Mouse (Mus musculus) forebrain, postnatal 0 days (tissue): Measurements from ENCODE around the gene F11. TPM values are rescaled to one million over a fixed set of nuclear protein-coding genes. Genes with fewer than 3 reads are reported as not detected.

Experiments used
- ATAC-seq: fragments of 200-750 bp; cut with Nextera tagmentation; 2 replicates; pipeline ENCODE4 v1.8.0; 2017; ENCODE audit warnings: mild to moderate bottlenecking, moderate library complexity
- DNase-seq: peaks from one replicate; pipeline ENCODE4 v3.0.0-alpha.2; 2015
- H3K27ac ChIP-seq: fragments of 300-500 bp; sonication (generic); 2 replicates; pipeline ENCODE4 v1.5.1; 2014; ENCODE audit warnings: low read depth, mild to moderate bottlenecking, antibody characterized with exemption, low read length, moderate library complexity, mixed read lengths
- H3K27me3 ChIP-seq: fragments of 300-500 bp; sonication (generic); 2 replicates; pipeline ENCODE4 v1.6.1; 2014; ENCODE audit warnings: mild to moderate bottlenecking, low read length, mixed read lengths; ENCODE audit not compliant: insufficient read depth
- H3K36me3 ChIP-seq: fragments of 300-500 bp; sonication (generic); 2 replicates; pipeline ENCODE4 v1.6.1; 2014; ENCODE audit warnings: mild to moderate bottlenecking, moderate library complexity; ENCODE audit not compliant: insufficient read depth
- H3K4me1 ChIP-seq: fragments of 300-500 bp; sonication (generic); 2 replicates; pipeline ENCODE4 v1.6.1; 2014; ENCODE audit warnings: antibody characterized with exemption; ENCODE audit not compliant: insufficient read depth
- H3K4me2 ChIP-seq: fragments of 300-500 bp; sonication (generic); 2 replicates; pipeline ENCODE4 v1.6.1; 2014; ENCODE audit warnings: low read depth, mild to moderate bottlenecking, moderate library complexity
- H3K4me3 ChIP-seq: fragments of 300-500 bp; sonication (generic); 2 replicates; pipeline ENCODE4 v1.5.1; 2014; ENCODE audit warnings: low read depth, low read length, mixed read lengths
- H3K9ac ChIP-seq: fragments of 300-500 bp; sonication (generic); 2 replicates; pipeline ENCODE4 v1.6.1; 2014; ENCODE audit warnings: mild to moderate bottlenecking
- H3K9me3 ChIP-seq: fragments of 300-500 bp; sonication (generic); 2 replicates; pipeline ENCODE4 v1.6.1; 2016; ENCODE audit warnings: low read length
- CTCF ChIP-seq: sonication (generic); IDR thresholded peaks from 2 replicates; pipeline ENCODE4 v1.5.1; 2016; ENCODE audit warnings: antibody characterized with exemption, control low read depth, low read depth
- WGBS: fragments of 180-500 bp; shearing (Covaris S2); extraction: QIAGEN DNeasy Blood & Tissue Kit; methylation state at CpG from one replicate; pipeline ENCODE4 v1.1.7; 2014; 5-methylcytosine and 5-hydroxymethylcytosine counted together
- polyA plus RNA-seq: library from polyadenylated mRNA; unstranded; fragments of >200 nt; fragmentation: Nextera tagmentation; extraction: Ambion mirVana; gene quantifications from 2 replicates; pipeline ENCODE4 v1.2.1, GENCODE M21; 2015
- total RNA-seq: library from RNA; depleted of rRNA; stranded (reverse); fragments of >200 nt; gene quantifications from 2 replicates; pipeline ENCODE4 v1.2.3, GENCODE M21; 2014

Gene F11
- total and polyA plus RNA-seq, 2 experiments from 2014 or later, result not detected

DNA sequence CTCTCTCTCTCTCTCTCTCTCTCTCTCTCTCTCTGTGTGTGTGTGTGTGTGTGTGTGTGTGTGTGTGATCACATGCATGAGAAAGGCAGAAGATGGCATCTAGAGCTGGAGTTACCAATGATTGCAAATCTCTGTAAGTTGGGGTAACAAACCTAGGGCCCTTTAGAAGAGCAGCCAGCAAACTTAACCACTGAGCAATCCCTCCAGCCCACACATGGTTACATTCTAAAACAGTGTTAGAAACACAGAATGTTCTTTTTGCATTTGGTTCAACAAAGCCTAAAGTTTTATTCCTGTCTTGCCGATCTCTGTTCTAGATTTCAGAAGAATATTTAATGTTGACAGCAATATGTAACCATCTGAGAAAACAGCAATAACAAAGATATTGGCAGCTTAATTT is 8.2 kb downstream of the F11 start:
- WGBS, result 80% methylated on average over 1 of the region's 1 CpGs
- TF ChIP-seq CTCF, result no peak
- no peak overlapping the region for H3K9ac ChIP-seq
- H3K27me3 ChIP-seq, result no peaks in the 10 kb centered on the region
- H3K4me1 ChIP-seq, result no peaks in the 10 kb centered on the region
- no peak overlapping the region for H3K4me3 ChIP-seq
- H3K4me2 ChIP-seq, result no peak overlapping the region
- H3K9me3 ChIP-seq, result no peaks in the 10 kb centered on the region
- H3K27ac ChIP-seq, result no peak overlapping the region
- no peak for DNase-seq
- H3K36me3 ChIP-seq, result no peaks in the 10 kb centered on the region
- no peak for ATAC-seq

DNA sequence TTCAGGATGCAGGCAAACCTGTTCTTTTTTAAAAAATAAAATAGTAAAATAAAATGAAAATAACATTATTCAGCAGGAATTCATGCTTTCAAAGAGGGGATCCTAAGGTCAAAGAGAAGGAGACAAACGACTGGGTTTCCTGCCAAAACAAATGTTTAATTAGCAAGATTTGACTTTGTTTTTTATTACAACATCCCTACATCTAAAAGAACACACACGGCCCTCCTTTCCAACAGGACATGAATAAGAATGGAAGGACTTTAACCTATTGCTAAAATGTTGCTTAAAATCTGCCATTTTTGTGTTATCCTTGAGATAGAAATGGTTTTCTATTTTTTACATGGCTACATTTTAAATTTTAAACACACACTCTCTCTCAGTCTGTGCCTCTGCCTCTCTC is 8.7 kb downstream of the F11 start:
- no peak for ATAC-seq

DNA sequence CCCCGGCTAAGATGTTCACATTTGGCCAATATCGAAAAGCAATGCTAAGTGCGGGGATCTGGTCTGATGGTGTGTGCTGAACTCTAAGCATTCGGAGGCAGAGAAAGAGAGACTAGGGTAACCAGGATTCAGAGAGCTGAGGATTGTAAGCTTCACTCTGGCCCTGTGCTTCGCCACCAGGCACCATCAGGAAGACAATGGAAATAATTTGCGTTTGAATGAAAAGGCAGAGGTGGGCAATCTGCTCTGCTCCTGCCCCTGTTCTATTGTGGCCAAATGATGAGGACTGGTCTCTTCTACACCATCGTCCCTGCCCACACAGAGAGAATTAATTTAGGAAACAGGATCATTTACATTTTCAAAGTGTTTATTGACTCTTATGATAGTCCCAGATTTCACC is 15.5 kb downstream of the F11 start:
- TF ChIP-seq CTCF, result no peak
- Histone ChIP-seq H3K4me1 (no peaks in the 10 kb centered on the region), H3K27me3 (no peaks in the 10 kb centered on the region), H3K36me3 (no peaks in the 10 kb centered on the region), H3K9me3 (no peaks in the 10 kb centered on the region), H3K27ac (no peak overlapping the region), H3K4me2 (no peak overlapping the region), H3K4me3 (no peak overlapping the region), H3K9ac (no peak overlapping the region)
- DNase-seq (no peak), ATAC-seq (no peak)
- WGBS, result 31% methylated on average over 7 of the region's 7 CpGs

More for the DNA sequence above, 8.7 kb downstream of the F11 start:
- WGBS, result 30% methylated on average over 2 of the region's 2 CpGs
- H3K9ac ChIP-seq, result no peak overlapping the region
- H3K4me3 ChIP-seq, result no peak overlapping the region
- no peak for TF ChIP-seq CTCF
- no peaks in the 10 kb centered on the region for H3K36me3 ChIP-seq
- no peak overlapping the region for H3K27ac ChIP-seq
- H3K27me3 ChIP-seq, result no peaks in the 10 kb centered on the region
- no peak overlapping the region for H3K4me2 ChIP-seq
- no peak for DNase-seq
- no peaks in the 10 kb centered on the region for H3K4me1 ChIP-seq
- no peaks in the 10 kb centered on the region for H3K9me3 ChIP-seq

DNA sequence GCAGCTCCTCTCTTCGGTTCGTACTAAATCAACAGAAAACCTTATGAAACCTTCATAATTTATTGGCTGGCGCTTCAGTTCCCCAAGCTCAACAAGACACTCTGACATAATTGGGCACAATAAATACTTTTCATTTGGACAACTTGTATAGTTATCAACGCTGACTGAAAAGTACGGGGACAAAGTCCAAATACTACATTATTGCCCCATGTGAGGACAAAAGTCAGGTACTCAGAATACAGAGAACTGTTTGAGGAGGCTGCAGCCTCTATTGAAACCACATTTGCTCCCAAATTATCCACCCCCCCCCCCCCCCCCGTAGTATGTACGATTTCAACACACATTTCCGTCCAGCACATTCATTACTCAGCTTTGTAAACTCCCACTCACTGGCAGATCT is 22.5 kb downstream of the F11 start:
- no peaks in the 10 kb centered on the region for H3K4me1 ChIP-seq
- no peaks in the 10 kb centered on the region for H3K36me3 ChIP-seq
- DNase-seq (no peak), ATAC-seq (no peak)
- H3K27ac ChIP-seq, result no peak overlapping the region
- H3K4me3 ChIP-seq, result no peak overlapping the region
- no peak for TF ChIP-seq CTCF
- H3K27me3 ChIP-seq, result no peaks in the 10 kb centered on the region
- no peaks in the 10 kb centered on the region for H3K9me3 ChIP-seq
- 86% methylated on average over 8 of the region's 8 CpGs for WGBS
- no peak overlapping the region for H3K9ac ChIP-seq
- H3K4me2 ChIP-seq, result no peak overlapping the region

DNA sequence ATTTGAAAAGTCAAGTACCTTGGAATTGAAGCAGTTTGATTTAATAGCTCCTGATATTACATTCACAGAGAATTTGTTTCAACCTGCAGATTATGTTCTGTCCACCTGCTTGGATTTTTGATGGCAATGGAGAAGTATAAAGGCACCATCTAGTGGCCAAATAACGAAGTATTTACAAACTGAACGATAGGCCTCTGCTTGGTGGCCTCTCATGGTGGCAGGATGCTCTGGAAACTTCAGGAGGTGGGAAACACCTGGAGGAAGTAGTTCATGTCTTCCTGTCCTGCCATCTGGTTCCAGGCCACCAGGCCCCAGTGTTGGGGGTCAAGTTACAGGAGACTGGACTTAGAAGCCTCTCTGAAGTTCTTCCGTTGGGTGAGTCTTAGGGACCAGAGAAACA is 23.5 kb downstream of the F11 start:
- Histone ChIP-seq H3K36me3 (no peaks in the 10 kb centered on the region), H3K27ac (no peak overlapping the region), H3K4me1 (no peaks in the 10 kb centered on the region), H3K9me3 (no peaks in the 10 kb centered on the region), H3K9ac (no peak overlapping the region), H3K27me3 (no peaks in the 10 kb centered on the region), H3K4me3 (no peak overlapping the region), H3K4me2 (no peak overlapping the region)
- 31% methylated on average over 3 of the region's 3 CpGs for WGBS
- TF ChIP-seq CTCF, result peak; percentile 83
- DNase-seq (peak; percentile 63), ATAC-seq (0 out of 2 replicates have a peak, but pooled peaks have one; percentile 34)

DNA sequence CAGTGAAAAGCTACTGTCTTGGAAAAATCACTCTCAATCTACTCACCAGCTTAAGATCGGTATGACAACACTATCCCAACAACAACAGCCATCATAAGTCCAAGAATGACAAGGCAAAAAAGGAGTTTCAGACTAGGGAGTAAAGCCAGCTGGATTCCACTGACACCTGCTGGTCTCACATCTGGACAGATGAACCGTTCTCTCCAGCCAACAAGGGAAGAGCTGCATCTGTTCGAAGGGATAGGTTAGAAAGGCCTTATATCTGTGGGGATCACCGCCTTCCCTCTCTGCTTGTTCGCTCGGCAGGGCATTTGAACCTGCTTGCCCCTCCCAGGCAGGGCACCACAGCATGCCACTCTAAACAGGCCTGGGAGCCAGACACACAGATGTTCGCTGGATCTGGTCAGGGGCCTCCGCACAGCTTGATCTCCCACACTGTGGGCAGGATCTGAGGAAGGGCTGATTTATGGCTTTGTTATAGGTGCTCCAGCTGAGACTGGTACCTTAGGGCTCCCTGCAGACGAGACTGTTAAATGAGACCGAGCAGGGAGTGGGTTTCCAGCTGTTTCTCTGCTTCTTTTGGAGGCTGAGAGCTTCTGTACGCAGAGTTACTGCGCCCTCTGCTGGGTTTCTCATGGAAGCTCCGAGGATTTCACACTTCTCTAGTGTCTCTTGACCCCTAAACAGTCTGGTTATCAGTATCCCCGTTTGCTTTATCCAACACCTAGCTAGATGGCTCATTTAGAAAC is 25.5 kb downstream of the F11 start:
- no peaks in the 10 kb centered on the region for H3K27me3 ChIP-seq
- no peaks in the 10 kb centered on the region for H3K9me3 ChIP-seq
- no peak overlapping the region for H3K27ac ChIP-seq
- peak overlapping the region; percentile 5; the same call in 1 of the 2 replicates for H3K4me3 ChIP-seq
- peak; percentile 84 for TF ChIP-seq CTCF
- peak overlapping the region; percentile 41 for H3K4me2 ChIP-seq
- DNase-seq (peak; percentile 83), ATAC-seq (peak; percentile 87)
- no peaks in the 10 kb centered on the region for H3K36me3 ChIP-seq
- 23% methylated on average over 14 of the region's 14 CpGs for WGBS
- no peak overlapping the region for H3K9ac ChIP-seq
- no peaks in the 10 kb centered on the region for H3K4me1 ChIP-seq

DNA sequence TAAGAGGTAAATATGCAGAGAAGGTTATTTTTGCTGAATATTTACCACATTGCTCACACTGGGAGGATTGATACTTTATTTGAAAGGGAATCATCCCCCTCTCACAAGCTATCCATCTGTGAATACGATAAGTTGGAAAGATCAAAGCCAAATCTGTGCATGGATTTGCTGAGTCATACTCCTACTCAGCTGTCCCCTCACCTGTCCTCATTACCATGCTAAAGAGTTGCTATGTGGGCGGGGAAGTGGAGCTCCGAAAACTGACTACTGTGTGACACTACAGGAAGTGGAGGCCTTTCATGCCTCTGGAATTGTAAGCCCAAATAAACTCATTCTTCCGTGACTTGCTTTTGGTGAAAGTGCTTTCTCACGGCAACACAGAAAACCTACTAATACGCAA is 26.6 kb downstream of the F11 start:
- H3K4me1 ChIP-seq, result no peaks in the 10 kb centered on the region
- no peak for DNase-seq
- 86% methylated on average over 6 of the region's 6 CpGs for WGBS
- no peak for TF ChIP-seq CTCF
- no peak overlapping the region for H3K4me3 ChIP-seq
- no peaks in the 10 kb centered on the region for H3K36me3 ChIP-seq
- no peak for ATAC-seq
- no peaks in the 10 kb centered on the region for H3K9me3 ChIP-seq
- no peak overlapping the region for H3K9ac ChIP-seq
- H3K27ac ChIP-seq, result no peak overlapping the region
- no peak overlapping the region for H3K4me2 ChIP-seq
- H3K27me3 ChIP-seq, result no peaks in the 10 kb centered on the region
